Mouse (Mus musculus) myocyte (in vitro differentiated cells): ENCODE data around the gene Cabcoco1.

Experiments
- CEBPB ChIP-seq: IDR thresholded peaks from 2 replicates; pipeline ENCODE4 v1.6.1; 2011; ENCODE audit warnings: mild to moderate bottlenecking, moderate library complexity; ENCODE audit not compliant: poor library complexity, insufficient read depth, severe bottlenecking
- MAX ChIP-seq: IDR thresholded peaks from one replicate; pipeline ENCODE4 v1.6.1; 2011; ENCODE audit warnings: low read depth, mild to moderate bottlenecking, control low read depth
- POLR2A ChIP-seq: IDR thresholded peaks from one replicate; pipeline ENCODE4 v1.6.1; 2011; ENCODE audit warnings: low read depth, mild to moderate bottlenecking, control low read depth, moderate library complexity; ENCODE audit not compliant: insufficient read length
- USF1 ChIP-seq: IDR thresholded peaks from one replicate; pipeline ENCODE4 v1.6.1; 2011; ENCODE audit warnings: low read depth, mild to moderate bottlenecking, control low read depth, moderate library complexity

- no peak for TF ChIP-seq POLR2A
- TF ChIP-seq USF1: no peak
- TF ChIP-seq CEBPB: no peak
- TF ChIP-seq MAX: no peak
Measured at GRCm38 (mm10) chr10:68459784-68460183, 81.9 kb downstream of the Cabcoco1 start.
